Mouse (Mus musculus): Measurements from ENCODE around the gene Klb. TPM values are rescaled to one million over a fixed set of nuclear protein-coding genes. Genes with fewer than 3 reads are reported as not detected.

Klb gene
- polyA plus RNA-seq, 1 experiment from 2014 or later = not detected

DNA sequence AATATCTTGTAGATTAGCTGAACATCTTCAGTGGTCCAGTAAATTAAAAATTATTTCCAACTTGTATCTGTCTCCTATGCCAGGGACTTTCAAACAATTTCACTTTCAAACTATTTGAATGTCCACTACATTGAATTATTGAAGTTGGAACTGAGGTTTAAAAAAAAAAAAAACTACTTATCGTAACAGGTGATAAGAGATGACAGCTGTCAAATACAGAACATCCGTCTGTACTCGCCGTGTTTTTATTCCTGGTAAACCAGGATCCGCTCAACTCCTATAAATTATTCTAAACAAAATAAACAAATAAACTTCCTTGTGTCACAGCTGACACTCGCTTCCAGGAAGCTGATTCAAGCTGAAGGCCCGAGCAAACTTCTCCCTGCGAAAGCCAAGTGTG is 13.3 kb upstream of the Klb start:
- H3K4me1 ChIP-seq = peaks cover 10% of the 10 kb centered on the region
- peak overlapping the region; percentile 79 for H3K4me3 ChIP-seq (replicated peaks)
- 0 out of 2 replicates have a peak, but pooled peaks cover 11% of the 10 kb centered on the region for H3K36me3 ChIP-seq
- peak overlapping the region; percentile 87; the same call in 1 of the 2 replicates for H3K27ac ChIP-seq (replicated peaks)
- H3K27me3 ChIP-seq = no peaks in the 10 kb centered on the region
- peak overlapping the region; percentile 51 for H3K4me2 ChIP-seq (replicated peaks)
- 3% methylated on average over 8 of the region's 8 CpGs for WGBS
- peak overlapping the region; percentile 68 for H3K9ac ChIP-seq
- no peaks in the 10 kb centered on the region for H3K9me3 ChIP-seq (replicated peaks)
- ATAC-seq (ENCODE audit: insufficient number of reproducible peaks, low FRiP score, low TSS enrichment, low read depth) = no peak

GRCm38 (mm10) chr5:65335298-65336074 is 12.6 kb upstream of the Klb start, which contains the start of gene Rfc1:
Gene Rfc1, minus strand, starts transcription at chr5:65335670.
- peak; percentile 94 for ATAC-seq (ENCODE audit: insufficient number of reproducible peaks, low FRiP score, low TSS enrichment, low read depth)
- no peaks in the 10 kb centered on the region for H3K9me3 ChIP-seq (replicated peaks)
- under 1% methylated on average over 65 of the region's 65 CpGs for WGBS
- H3K9ac ChIP-seq = peak within 1 kb of the TSS; percentile 68
- peak within 1 kb of the TSS; percentile 51 for H3K4me2 ChIP-seq (replicated peaks)
- H3K4me3 ChIP-seq (replicated peaks) = peak within 1 kb of the TSS; percentile 79
- 0 out of 2 replicates have a peak, but pooled peaks cover 11% of the 10 kb centered on the region for H3K36me3 ChIP-seq
- H3K4me1 ChIP-seq = peaks cover 10% of the 10 kb centered on the region
- peak within 1 kb of the TSS; percentile 87 for H3K27ac ChIP-seq (replicated peaks)
- H3K27me3 ChIP-seq = no peaks in the 10 kb centered on the region

GRCm38 (mm10) chr5:65336075-65336355 is 12.1 kb upstream of the Klb start:
- ATAC-seq (ENCODE audit: insufficient number of reproducible peaks, low FRiP score, low TSS enrichment, low read depth) = no peak
- H3K27me3 ChIP-seq = no peaks in the 10 kb centered on the region
- WGBS = 22% methylated on average over 4 of the region's 4 CpGs
- H3K9ac ChIP-seq = no peak overlapping the region
- peak overlapping the region; percentile 51 for H3K4me2 ChIP-seq (replicated peaks)
- H3K4me3 ChIP-seq (replicated peaks) = peak overlapping the region; percentile 79
- H3K27ac ChIP-seq (replicated peaks) = no peak overlapping the region
- H3K9me3 ChIP-seq (replicated peaks) = no peaks in the 10 kb centered on the region
- H3K4me1 ChIP-seq = peaks cover 10% of the 10 kb centered on the region
- 0 out of 2 replicates have a peak, but pooled peaks cover 11% of the 10 kb centered on the region for H3K36me3 ChIP-seq

DNA sequence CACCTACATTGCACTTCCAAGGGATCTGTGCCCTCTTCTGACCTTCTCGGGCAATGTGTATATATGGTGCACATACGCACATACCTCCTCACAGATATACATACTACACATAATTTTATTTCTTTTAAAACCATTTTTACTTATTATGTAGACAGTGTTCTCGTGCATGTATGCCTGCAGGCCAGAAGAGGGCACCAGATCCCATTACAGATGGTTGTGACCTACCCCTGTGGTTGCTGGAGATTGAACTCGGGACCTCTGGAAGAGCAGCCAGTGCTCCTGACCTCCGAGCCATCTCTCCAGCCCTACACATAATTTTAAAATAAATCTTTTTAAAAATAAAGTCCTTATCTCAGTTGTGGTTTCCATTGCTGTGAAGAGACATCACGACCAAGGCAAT is 9.7 kb upstream of the Klb start:
- ATAC-seq (ENCODE audit: insufficient number of reproducible peaks, low FRiP score, low TSS enrichment, low read depth) = no peak
- H3K27me3 ChIP-seq = no peaks in the 10 kb centered on the region
- WGBS = 81% methylated on average over 6 of the region's 6 CpGs
- no peaks in the 10 kb centered on the region for H3K9me3 ChIP-seq (replicated peaks)
- peaks cover 10% of the 10 kb centered on the region for H3K4me1 ChIP-seq
- H3K4me2 ChIP-seq (replicated peaks) = no peak overlapping the region
- 0 out of 2 replicates have a peak, but pooled peaks cover 4% of the 10 kb centered on the region for H3K36me3 ChIP-seq
- H3K9ac ChIP-seq = no peak overlapping the region
- H3K27ac ChIP-seq (replicated peaks) = no peak overlapping the region
- H3K4me3 ChIP-seq (replicated peaks) = no peak overlapping the region

DNA sequence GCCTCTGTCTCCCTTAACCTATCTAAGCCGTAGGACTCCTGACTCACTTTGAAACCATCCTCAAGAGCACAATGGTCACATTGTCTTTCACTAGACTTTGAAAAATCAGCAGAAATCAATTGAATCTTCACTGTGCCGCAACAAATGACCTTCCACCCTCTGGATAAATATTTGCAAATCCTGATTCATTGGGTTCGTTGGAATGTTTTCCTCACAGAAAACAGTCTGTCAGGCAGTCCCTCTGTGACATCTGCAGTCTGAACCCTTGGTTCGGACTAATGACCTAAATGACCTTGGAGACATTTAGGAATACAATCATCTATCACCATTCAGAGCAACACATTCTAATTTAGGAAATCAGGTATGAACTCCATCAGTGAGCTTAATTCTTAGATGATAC is 7.9 kb upstream of the Klb start:
- peaks cover 3% of the 10 kb centered on the region for H3K4me1 ChIP-seq
- no peak overlapping the region for H3K4me2 ChIP-seq (replicated peaks)
- no peaks in the 10 kb centered on the region for H3K27me3 ChIP-seq
- no peaks in the 10 kb centered on the region for H3K9me3 ChIP-seq (replicated peaks)
- H3K4me3 ChIP-seq (replicated peaks) = no peak overlapping the region
- no peak overlapping the region for H3K27ac ChIP-seq (replicated peaks)
- no peak overlapping the region for H3K9ac ChIP-seq
- no peaks in the 10 kb centered on the region for H3K36me3 ChIP-seq
- ATAC-seq (ENCODE audit: insufficient number of reproducible peaks, low FRiP score, low TSS enrichment, low read depth) = no peak
- WGBS = 45% methylated on average over 4 of the region's 4 CpGs

DNA sequence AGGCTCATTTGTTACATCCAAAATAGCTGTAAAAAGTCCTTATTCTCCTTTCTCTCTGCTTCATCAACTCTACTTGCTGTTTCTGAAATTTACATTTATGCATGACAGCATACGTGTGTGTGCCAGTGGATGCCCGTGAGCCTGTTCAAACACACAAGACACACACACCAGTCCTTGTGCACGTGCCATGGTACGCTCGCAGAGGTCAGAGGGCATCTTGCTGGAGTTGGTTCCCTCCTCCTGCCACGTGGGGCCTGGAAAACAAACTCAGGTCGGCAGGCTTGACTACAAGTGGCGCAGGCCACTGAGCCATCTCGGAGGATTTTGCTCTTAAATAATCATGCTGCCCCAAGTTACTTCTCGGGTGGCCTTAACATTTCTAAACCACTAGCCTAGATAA is 2.4 kb downstream of the Klb start:
- no peaks in the 10 kb centered on the region for H3K9me3 ChIP-seq (replicated peaks)
- no peaks in the 10 kb centered on the region for H3K4me1 ChIP-seq
- no peak for ATAC-seq (ENCODE audit: insufficient number of reproducible peaks, low FRiP score, low TSS enrichment, low read depth)
- H3K9ac ChIP-seq = no peak overlapping the region
- no peak overlapping the region for H3K4me2 ChIP-seq (replicated peaks)
- no peak overlapping the region for H3K27ac ChIP-seq (replicated peaks)
- no peaks in the 10 kb centered on the region for H3K27me3 ChIP-seq
- WGBS = 63% methylated on average over 10 of the region's 10 CpGs
- H3K4me3 ChIP-seq (replicated peaks) = no peak overlapping the region
- H3K36me3 ChIP-seq = no peaks in the 10 kb centered on the region

DNA sequence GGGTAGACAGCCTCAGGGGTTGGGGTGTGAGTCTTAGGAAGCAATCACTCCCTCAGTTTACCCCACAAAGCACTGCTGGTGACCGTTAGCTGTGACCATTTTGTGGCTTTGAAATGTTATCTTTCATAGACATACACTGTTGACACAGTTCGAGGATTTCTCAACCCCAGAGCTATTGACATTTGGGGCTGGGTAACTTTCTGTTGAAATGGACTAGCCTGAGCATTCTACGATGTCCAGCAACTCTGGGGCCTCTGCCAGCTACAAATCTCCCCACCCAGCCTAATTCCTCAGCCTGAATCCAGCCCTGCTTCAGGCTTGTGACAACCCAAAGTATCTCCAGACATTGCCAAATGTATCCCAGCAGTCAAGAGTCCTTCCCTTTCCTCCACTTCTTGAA is 6.0 kb downstream of the Klb start:
- Histone ChIP-seq H3K36me3 (no peaks in the 10 kb centered on the region), H3K4me1 (no peaks in the 10 kb centered on the region), H3K4me3 (replicated peaks) (no peak overlapping the region), H3K27me3 (no peaks in the 10 kb centered on the region), H3K4me2 (replicated peaks) (no peak overlapping the region), H3K9ac (no peak overlapping the region), H3K27ac (replicated peaks) (no peak overlapping the region), H3K9me3 (replicated peaks) (no peaks in the 10 kb centered on the region)
- WGBS = 81% methylated on average over 3 of the region's 3 CpGs
- ATAC-seq (ENCODE audit: insufficient number of reproducible peaks, low FRiP score, low TSS enrichment, low read depth) = no peak

GRCm38 (mm10) chr5:65354985-65355384 is 6.9 kb downstream of the Klb start:
- no peak for ATAC-seq (ENCODE audit: insufficient number of reproducible peaks, low FRiP score, low TSS enrichment, low read depth)
- H3K27ac ChIP-seq (replicated peaks) = no peak overlapping the region
- no peak overlapping the region for H3K4me2 ChIP-seq (replicated peaks)
- no peaks in the 10 kb centered on the region for H3K27me3 ChIP-seq
- H3K9ac ChIP-seq = no peak overlapping the region
- no peaks in the 10 kb centered on the region for H3K4me1 ChIP-seq
- H3K4me3 ChIP-seq (replicated peaks) = no peak overlapping the region
- no peaks in the 10 kb centered on the region for H3K9me3 ChIP-seq (replicated peaks)
- WGBS = 69% methylated on average over 5 of the region's 5 CpGs
- no peaks in the 10 kb centered on the region for H3K36me3 ChIP-seq

DNA sequence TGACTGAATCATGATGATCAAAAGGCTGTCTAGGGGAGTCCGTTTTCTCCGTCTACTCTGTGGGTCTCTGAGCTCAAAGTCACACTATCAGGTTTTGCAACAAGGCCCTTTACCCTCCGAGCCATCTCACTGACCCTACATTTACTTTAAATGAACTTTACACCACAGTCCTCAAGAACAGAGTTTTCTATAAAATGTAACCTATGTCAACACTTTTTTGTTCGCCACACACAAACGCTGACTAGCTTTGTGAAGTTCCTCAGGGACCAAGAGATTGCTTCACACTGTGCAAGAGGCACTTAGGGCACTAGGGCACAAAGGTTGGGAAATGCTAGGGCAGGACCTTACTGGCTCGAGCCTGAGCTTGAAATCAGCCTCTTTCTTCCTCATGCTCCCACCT is 8.7 kb downstream of the Klb start:
- Histone ChIP-seq H3K36me3 (no peaks in the 10 kb centered on the region), H3K9ac (no peak overlapping the region), H3K4me3 (replicated peaks) (no peak overlapping the region), H3K4me2 (replicated peaks) (no peak overlapping the region), H3K27me3 (no peaks in the 10 kb centered on the region), H3K9me3 (replicated peaks) (no peaks in the 10 kb centered on the region), H3K4me1 (no peaks in the 10 kb centered on the region), H3K27ac (replicated peaks) (no peak overlapping the region)
- ATAC-seq (ENCODE audit: insufficient number of reproducible peaks, low FRiP score, low TSS enrichment, low read depth) = no peak
- 81% methylated on average over 6 of the region's 6 CpGs for WGBS

DNA sequence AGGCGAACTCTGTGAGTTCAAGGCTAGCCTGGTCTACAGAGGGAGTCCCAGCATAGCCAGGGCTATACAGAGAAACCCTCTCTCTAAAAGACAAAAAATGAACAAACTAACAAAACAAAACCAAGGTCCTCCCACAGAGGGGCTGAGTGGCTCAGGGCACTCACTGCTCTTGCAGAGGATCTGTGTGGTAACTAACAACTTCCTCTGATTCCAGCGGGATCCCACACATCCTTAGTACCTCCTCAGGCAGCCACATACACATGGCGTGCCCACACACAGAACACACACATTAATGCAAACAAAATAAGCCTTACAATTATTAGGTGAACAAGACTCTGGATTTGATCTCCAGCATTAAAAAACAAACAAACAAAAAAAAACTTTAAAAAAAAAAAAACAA is 9.7 kb downstream of the Klb start:
- Histone ChIP-seq H3K9ac (no peak overlapping the region), H3K27me3 (no peaks in the 10 kb centered on the region), H3K9me3 (replicated peaks) (no peaks in the 10 kb centered on the region), H3K27ac (replicated peaks) (no peak overlapping the region), H3K4me2 (replicated peaks) (no peak overlapping the region), H3K4me3 (replicated peaks) (no peak overlapping the region), H3K4me1 (no peaks in the 10 kb centered on the region), H3K36me3 (no peaks in the 10 kb centered on the region)
- ATAC-seq (ENCODE audit: insufficient number of reproducible peaks, low FRiP score, low TSS enrichment, low read depth) = no peak
- 78% methylated on average over 3 of the region's 3 CpGs for WGBS

DNA sequence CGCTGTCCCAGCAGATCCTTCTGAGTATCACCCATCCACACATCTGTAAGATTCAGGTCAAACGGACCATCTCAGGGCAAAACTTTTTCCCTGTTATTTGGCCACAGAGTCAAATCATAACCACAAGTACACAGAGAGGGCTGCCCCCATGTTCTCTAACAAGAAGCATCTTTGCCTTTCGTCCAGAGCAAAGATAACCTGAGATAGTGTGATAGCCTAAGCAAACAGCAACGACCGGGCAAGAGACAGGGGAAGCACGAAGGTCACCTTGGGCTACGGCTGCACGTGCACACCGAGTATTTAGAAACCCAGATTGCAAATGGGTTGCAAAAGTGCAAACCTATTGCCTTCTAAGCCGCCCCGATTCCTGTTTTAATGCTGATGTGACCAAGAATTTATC is 19.7 kb downstream of the Klb start:
- Histone ChIP-seq H3K4me3 (replicated peaks) (no peak overlapping the region), H3K36me3 (no peaks in the 10 kb centered on the region), H3K9me3 (replicated peaks) (no peaks in the 10 kb centered on the region), H3K4me1 (no peaks in the 10 kb centered on the region), H3K9ac (no peak overlapping the region), H3K27ac (replicated peaks) (no peak overlapping the region), H3K4me2 (replicated peaks) (no peak overlapping the region), H3K27me3 (no peaks in the 10 kb centered on the region)
- WGBS = 84% methylated on average over 11 of the region's 11 CpGs
- no peak for ATAC-seq (ENCODE audit: insufficient number of reproducible peaks, low FRiP score, low TSS enrichment, low read depth)

GRCm38 (mm10) chr5:65371551-65371950 is 23.4 kb downstream of the Klb start:
- WGBS = 93% methylated on average over 7 of the region's 7 CpGs
- no peaks in the 10 kb centered on the region for H3K9me3 ChIP-seq (replicated peaks)
- no peaks in the 10 kb centered on the region for H3K36me3 ChIP-seq
- no peak for ATAC-seq (ENCODE audit: insufficient number of reproducible peaks, low FRiP score, low TSS enrichment, low read depth)
- H3K27ac ChIP-seq (replicated peaks) = no peak overlapping the region
- no peaks in the 10 kb centered on the region for H3K4me1 ChIP-seq
- no peaks in the 10 kb centered on the region for H3K27me3 ChIP-seq
- no peak overlapping the region for H3K9ac ChIP-seq
- no peak overlapping the region for H3K4me2 ChIP-seq (replicated peaks)
- H3K4me3 ChIP-seq (replicated peaks) = no peak overlapping the region

Data from embryonic facial prominence, embryonic 15.5 days (tissue).